Mouse (Mus musculus) heart, adult 18-20 months (tissue): Measurements from ENCODE around the gene Ttbk1. TPM values are rescaled to one million over a fixed set of nuclear protein-coding genes. Genes with fewer than 3 reads are reported as not detected.
A peak's percentile ranks its signal among the peaks of the same experiment; 100 is the strongest.

Experiments
- DNase-seq, 2 experiments: peaks; one replicate each; pipeline ENCODE4 v3.0.0; 2021 to 2022; ENCODE audit warnings: mixed read lengths in 1 of 2
- total RNA-seq, 2 experiments: library from RNA; stranded (reverse); gene quantifications; 2 replicates each; pipeline ENCODE4 v1.2.3; 2021

Ttbk1 gene
- total RNA-seq, 2 experiments from 2014 or later = 0.20 to 0.28 TPM

DNA sequence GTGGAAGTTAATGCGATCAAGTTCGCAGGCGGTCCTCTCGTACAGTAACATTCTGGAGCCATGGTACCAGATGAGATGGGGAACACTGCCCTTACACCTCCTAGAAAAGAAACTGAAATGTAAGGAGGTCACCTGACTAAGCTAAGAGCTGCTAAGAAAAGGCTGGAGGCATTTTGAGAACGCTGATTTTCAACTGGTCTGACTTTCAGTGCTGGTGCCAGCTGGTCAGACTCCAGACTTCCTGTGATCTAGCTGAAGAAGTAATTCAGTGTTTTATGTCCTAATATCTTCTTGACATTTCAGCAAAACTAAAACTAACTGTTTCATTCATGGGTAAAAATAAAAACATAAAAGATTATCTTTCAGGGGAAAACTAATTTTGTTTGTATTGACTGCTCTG, 68.8 kb downstream of the Ttbk1 start:
- peak; percentile 41 to 54 for DNase-seq

DNA sequence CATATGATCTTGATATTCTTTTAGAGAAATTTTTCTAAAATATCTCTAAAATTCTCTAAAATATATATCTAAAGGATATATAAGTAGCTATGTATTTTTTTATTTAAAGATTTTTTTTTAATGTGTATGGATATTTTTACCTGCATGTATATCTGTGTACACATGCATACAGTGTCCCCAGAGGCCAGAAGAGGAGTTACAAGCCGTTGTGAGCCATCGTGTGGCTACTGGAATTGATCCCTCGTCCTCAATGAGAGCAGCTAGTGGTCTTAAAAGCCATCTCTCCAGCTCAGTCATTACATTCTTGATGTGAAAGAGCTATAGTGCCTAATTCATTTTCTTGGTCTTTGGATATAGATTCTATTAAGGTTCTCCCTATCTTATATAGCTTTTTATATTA, 79.0 kb downstream of the Ttbk1 start:
- DNase-seq = no peak

DNA sequence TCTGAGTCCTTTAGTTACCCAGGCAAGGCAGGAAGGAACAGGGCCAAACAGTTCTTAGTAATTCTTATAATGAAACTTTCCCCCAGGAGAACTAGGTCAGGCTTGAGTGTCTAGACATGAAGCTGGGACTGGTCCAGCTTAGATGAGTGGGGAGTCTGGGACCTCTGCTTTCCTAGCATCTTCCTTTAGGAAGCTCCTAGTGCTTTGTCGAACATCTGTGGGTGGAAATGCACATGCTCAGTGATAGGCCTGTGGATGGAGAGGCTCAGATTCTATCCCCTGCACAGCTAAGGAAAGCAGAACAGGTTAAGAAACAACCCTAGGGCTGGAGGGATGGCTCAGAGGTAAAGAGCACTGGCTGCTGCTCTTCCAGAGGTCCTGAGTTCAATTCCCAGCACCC, 92.8 kb downstream of the Ttbk1 start:
- no peak for DNase-seq

DNA sequence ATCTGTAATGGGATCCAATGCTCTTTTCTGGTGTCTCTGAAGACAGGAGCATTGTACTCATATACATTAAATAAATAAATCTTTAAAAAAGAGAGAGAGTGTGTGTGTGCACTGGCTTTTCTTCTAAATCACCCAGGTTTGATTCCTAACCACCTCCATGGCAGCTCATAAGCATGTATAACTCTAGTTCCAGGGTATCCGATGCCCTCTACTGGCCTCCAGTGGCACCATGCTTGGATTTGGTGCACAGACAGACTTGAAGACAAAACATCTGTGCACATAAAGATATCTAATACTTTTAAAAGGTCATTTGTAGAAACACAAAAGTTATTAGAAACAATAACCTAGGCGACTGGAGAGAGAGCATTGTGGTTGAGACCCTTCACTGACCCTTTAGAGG, 94.5 kb downstream of the Ttbk1 start:
- peak; percentile 19 to 34 for DNase-seq

Other genes starting within 250 kb of the Ttbk1 start
- 10 to 100 TPM; 24.5 to 27.2 TPM for gene Polr1c, start 239.6 kb downstream of the Ttbk1 start, total RNA-seq
- 10 to 100 TPM; 73.6 to 77.5 TPM for gene Yipf3, start 239.6 kb downstream of the Ttbk1 start, total RNA-seq
- under 1 TPM; 0.18 to 0.37 TPM for gene Lrrc73, start 234.1 kb downstream of the Ttbk1 start, total RNA-seq
- gene Tjap1, start 204.6 kb downstream of the Ttbk1 start, total RNA-seq = 10 to 100 TPM; 29.7 to 29.9 TPM
- under 1 TPM; 0.20 to 0.21 TPM for gene Dlk2, start 190.3 kb downstream of the Ttbk1 start, total RNA-seq
- 1 to 10 TPM; 3.6 to 4.2 TPM for gene Abcc10, start 159.3 kb downstream of the Ttbk1 start, total RNA-seq
- 10 to 100 TPM; 17.1 to 21.7 TPM for gene Zfp318, start 103.9 kb downstream of the Ttbk1 start, total RNA-seq
- 1 to 10 TPM in 1 of 2 experiments, under 1 TPM in 1; 0.82 to 1.2 TPM for gene Crip3, start 58.7 kb downstream of the Ttbk1 start, total RNA-seq
- not detected for gene Slc22a7, start 49.2 kb downstream of the Ttbk1 start, total RNA-seq
- 1 to 10 TPM; 1.2 to 1.5 TPM for gene Dnph1, start 9.0 kb upstream of the Ttbk1 start, total RNA-seq
- gene Cul9, start 58.7 kb upstream of the Ttbk1 start, total RNA-seq = 10 to 100 TPM; 23.9 to 25.7 TPM
- gene Srf, start 68.5 kb upstream of the Ttbk1 start, total RNA-seq = 10 to 100 TPM; 88.4 to 93.6 TPM
- gene Ptk7, start 141.8 kb upstream of the Ttbk1 start, total RNA-seq = 1 to 10 TPM; 2.0 to 2.5 TPM
- gene Klc4, start 158.3 kb upstream of the Ttbk1 start, total RNA-seq = 10 to 100 TPM; 25.9 to 26.8 TPM
- 100 to 1,000 TPM; 136 to 141 TPM for gene Mrpl2, start 158.6 kb upstream of the Ttbk1 start, total RNA-seq
- 10 to 100 TPM; 16.9 to 18.8 TPM for gene Cul7, start 162.7 kb upstream of the Ttbk1 start, total RNA-seq
- 10 to 100 TPM; 13.4 to 14.2 TPM for gene Rrp36, start 186.7 kb upstream of the Ttbk1 start, total RNA-seq
- 10 to 100 TPM; 52.0 to 52.2 TPM for gene Mea1, start 191.1 kb upstream of the Ttbk1 start, total RNA-seq
- 10 to 100 TPM; 53.5 to 60.2 TPM for gene Klhdc3, start 193.2 kb upstream of the Ttbk1 start, total RNA-seq
- 10 to 100 TPM; 29.0 to 30.0 TPM for gene Ppp2r5d, start 217.4 kb upstream of the Ttbk1 start, total RNA-seq
- gene Pex6, start 223.8 kb upstream of the Ttbk1 start, total RNA-seq = 10 to 100 TPM; 36.1 to 39.2 TPM
- 1 to 10 TPM; 3.7 to 4.1 TPM for gene Gnmt, start 241.5 kb upstream of the Ttbk1 start, total RNA-seq